Mouse (Mus musculus) myocyte (in vitro differentiated cells): ENCODE measurements at regions not wholly inside any gene's neighbourhood (a gene's known extent, or its start where the extent isn't known, plus 50 kb on each side); places are given as distances from the start of the nearest gene placed in this dataset.

ENCODE experiments used
- H3K27me3 ChIP-seq: one replicate; pipeline ENCODE4 v1.6.1; 2011; ENCODE audit not compliant: control insufficient read depth, insufficient read depth, insufficient read length
- H3K36me3 ChIP-seq: one replicate; pipeline ENCODE4 v1.6.1; 2011; ENCODE audit not compliant: control insufficient read depth, insufficient read depth
- H3K4me2 ChIP-seq: one replicate; pipeline ENCODE4 v1.6.1; 2011; ENCODE audit warnings: low read depth, control low read depth
- H3K4me3 ChIP-seq: one replicate; pipeline ENCODE4 v1.5.1; 2011; ENCODE audit warnings: mild to moderate bottlenecking, control low read depth, moderate library complexity
- H3K79me2 ChIP-seq: one replicate; pipeline ENCODE4 v1.6.1; 2011; ENCODE audit not compliant: control insufficient read depth, insufficient read depth
- H3ac ChIP-seq: one replicate; pipeline ENCODE4 v1.6.1; 2011; ENCODE audit not compliant: control insufficient read depth, insufficient read length
- CEBPB ChIP-seq: IDR thresholded peaks from 2 replicates; pipeline ENCODE4 v1.6.1; 2011; ENCODE audit warnings: mild to moderate bottlenecking, moderate library complexity; ENCODE audit not compliant: poor library complexity, insufficient read depth, severe bottlenecking
- E2F4 ChIP-seq: IDR thresholded peaks from one replicate; pipeline ENCODE4 v1.6.1; 2011; ENCODE audit warnings: mild to moderate bottlenecking, control low read depth, moderate library complexity; ENCODE audit not compliant: insufficient read depth
- MAX ChIP-seq: IDR thresholded peaks from one replicate; pipeline ENCODE4 v1.6.1; 2011; ENCODE audit warnings: low read depth, mild to moderate bottlenecking, control low read depth
- MYOD1 ChIP-seq, 3 experiments: IDR thresholded peaks; one replicate each; pipeline ENCODE4 v1.6.1; 2011; ENCODE audit warnings: control low read depth in 2 of 3, low read depth in 2 of 3, mild to moderate bottlenecking in 2 of 3, moderate library complexity in 1 of 3; ENCODE audit not compliant: insufficient read length in 2 of 3, control insufficient read depth in 1 of 3
- MYOG ChIP-seq, 3 experiments: IDR thresholded peaks; one replicate each; pipeline ENCODE4 v1.6.1; 2011; ENCODE audit warnings: control low read depth in 2 of 3, low read depth in 2 of 3, mild to moderate bottlenecking in 2 of 3; ENCODE audit not compliant: insufficient read length in 2 of 3, control insufficient read depth in 1 of 3, insufficient read depth in 1 of 3
- POLR2A ChIP-seq: IDR thresholded peaks from one replicate; pipeline ENCODE4 v1.6.1; 2011; ENCODE audit warnings: low read depth, mild to moderate bottlenecking, control low read depth, moderate library complexity; ENCODE audit not compliant: insufficient read length
- POLR2AphosphoS2 ChIP-seq: IDR thresholded peaks from one replicate; pipeline ENCODE4 v1.6.1; 2011; ENCODE audit warnings: low read depth, control low read depth; ENCODE audit not compliant: insufficient read length
- REST ChIP-seq: IDR thresholded peaks from one replicate; pipeline ENCODE4 v1.6.1; 2011; ENCODE audit warnings: mild to moderate bottlenecking, control low read depth, moderate library complexity; ENCODE audit not compliant: insufficient read depth, insufficient read length
- SRF ChIP-seq: IDR thresholded peaks from one replicate; pipeline ENCODE4 v1.6.1; 2011; ENCODE audit warnings: low read depth; ENCODE audit not compliant: control insufficient read depth, insufficient read length
- TCF12 ChIP-seq: IDR thresholded peaks from one replicate; pipeline ENCODE4 v1.6.1; 2011; ENCODE audit warnings: mild to moderate bottlenecking, control low read depth; ENCODE audit not compliant: poor library complexity, insufficient read depth, severe bottlenecking
- TCF3 ChIP-seq: IDR thresholded peaks from one replicate; pipeline ENCODE4 v1.6.1; 2011; ENCODE audit warnings: low read depth, control low read depth; ENCODE audit not compliant: insufficient read length
- USF1 ChIP-seq: IDR thresholded peaks from one replicate; pipeline ENCODE4 v1.6.1; 2011; ENCODE audit warnings: low read depth, mild to moderate bottlenecking, control low read depth, moderate library complexity

DNA sequence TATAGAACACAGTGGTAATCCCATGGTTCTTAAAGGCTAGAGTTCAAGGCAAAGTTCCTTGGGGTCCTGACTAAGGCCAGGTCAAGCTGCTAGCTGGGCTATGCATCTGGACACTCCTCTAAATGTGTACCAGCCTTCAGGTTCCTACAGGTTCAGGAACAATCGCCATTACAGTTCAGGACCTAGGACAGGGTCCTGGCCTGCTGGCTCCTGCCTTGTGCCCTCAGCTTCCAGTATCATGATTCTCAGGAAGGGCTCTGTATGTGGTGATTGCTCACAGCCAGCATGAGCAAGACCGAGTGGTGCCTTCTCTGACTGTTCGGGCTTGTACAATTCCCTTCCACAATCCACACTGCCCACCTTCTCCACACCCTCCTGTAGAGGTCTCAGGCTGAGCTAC is 311.4 kb upstream of the Zdhhc25 start:
- no peaks in the 10 kb centered on the region for H3K36me3 ChIP-seq
- no peak for TF ChIP-seq E2F4
- TF ChIP-seq TCF3 = no peak
- TF ChIP-seq TCF12 = no peak
- no peak for TF ChIP-seq SRF
- TF ChIP-seq MYOD1 (IDR thresholded peaks at IDR 0.05; ENCODE audit: control insufficient read depth in 1 of 3, insufficient read length in 2 of 3, low read depth in 2 of 3) = no peak
- TF ChIP-seq REST = peak; percentile 11
- TF ChIP-seq MYOG (IDR thresholded peaks at IDR 0.05; ENCODE audit: control insufficient read depth in 1 of 3, insufficient read depth in 1 of 3, insufficient read length in 2 of 3, low read depth in 2 of 3) = no peak
- no peak overlapping the region for H3ac ChIP-seq
- no peak overlapping the region for H3K4me3 ChIP-seq
- H3K27me3 ChIP-seq = no peaks in the 10 kb centered on the region
- H3K4me2 ChIP-seq = no peak overlapping the region
- no peaks in the 10 kb centered on the region for H3K79me2 ChIP-seq

DNA sequence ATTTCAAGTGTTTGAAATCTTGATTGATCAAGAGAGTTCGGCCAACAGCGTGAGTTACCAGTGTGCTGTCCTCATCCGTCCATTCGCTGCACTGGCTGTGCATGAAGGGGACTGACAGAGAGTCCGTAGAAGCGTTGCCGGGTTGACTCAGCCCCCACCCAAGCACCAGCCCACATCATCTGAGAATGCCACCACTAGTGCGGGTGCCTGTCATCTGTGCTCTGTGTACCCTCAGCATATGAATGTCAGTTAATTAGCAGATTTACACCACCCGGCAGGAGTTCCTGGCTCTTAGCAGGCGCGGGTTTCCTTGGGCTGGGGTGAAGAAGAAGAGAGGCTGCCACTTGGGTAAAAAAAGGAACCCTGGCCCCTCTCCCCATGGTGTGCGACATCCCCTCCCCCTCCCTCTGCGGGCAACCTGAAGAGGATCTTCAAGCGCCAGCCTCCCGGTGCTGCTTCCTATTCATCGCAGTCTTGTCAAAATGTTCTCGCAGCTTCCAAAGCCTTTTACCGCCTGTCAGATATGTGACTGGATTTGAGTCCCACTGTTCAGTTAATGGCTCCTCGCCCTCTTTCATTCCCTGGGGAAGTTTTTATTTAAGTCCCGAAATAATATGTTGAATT is 309.2 kb upstream of the Zdhhc25 start:
- TF ChIP-seq POLR2A = no peak
- TF ChIP-seq TCF3 = no peak
- TF ChIP-seq MYOG (IDR thresholded peaks at IDR 0.05; ENCODE audit: control insufficient read depth in 1 of 3, insufficient read depth in 1 of 3, insufficient read length in 2 of 3, low read depth in 2 of 3) = no peak
- no peak for TF ChIP-seq CEBPB
- no peak for TF ChIP-seq MAX
- no peak for TF ChIP-seq USF1
- TF ChIP-seq E2F4 = no peak
- no peak for TF ChIP-seq SRF
- TF ChIP-seq TCF12 = no peak
- TF ChIP-seq MYOD1 (IDR thresholded peaks at IDR 0.05; ENCODE audit: control insufficient read depth in 1 of 3, insufficient read length in 2 of 3, low read depth in 2 of 3) = no peak
- TF ChIP-seq REST = no peak
- no peak for TF ChIP-seq POLR2AphosphoS2
- no peak overlapping the region for H3ac ChIP-seq
- H3K4me2 ChIP-seq = no peak overlapping the region
- no peak overlapping the region for H3K4me3 ChIP-seq
- H3K36me3 ChIP-seq = no peaks in the 10 kb centered on the region
- no peaks in the 10 kb centered on the region for H3K79me2 ChIP-seq
- H3K27me3 ChIP-seq = no peaks in the 10 kb centered on the region

DNA sequence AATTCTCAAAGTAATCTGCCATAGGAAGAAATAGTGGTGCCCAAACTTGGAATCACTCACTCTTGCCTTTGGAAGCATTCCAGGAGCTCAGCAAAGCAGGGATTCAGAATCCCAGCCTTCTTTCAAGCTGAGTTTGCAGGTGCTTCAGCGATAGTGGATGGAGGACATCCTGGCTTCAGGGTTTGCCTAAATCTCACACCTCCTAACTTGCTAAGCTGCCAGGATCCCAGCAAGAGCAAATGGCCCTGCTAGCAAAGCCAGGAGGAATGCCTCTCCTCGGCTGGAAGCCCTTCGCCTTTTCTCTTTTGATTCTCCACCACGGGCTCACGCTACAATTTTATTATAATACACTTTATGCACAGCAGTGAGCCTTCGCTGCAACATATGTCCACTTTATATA is 301.0 kb upstream of the Zdhhc25 start:
- no peak overlapping the region for H3K4me3 ChIP-seq
- H3K4me2 ChIP-seq = no peak overlapping the region
- H3K79me2 ChIP-seq = no peaks in the 10 kb centered on the region
- H3K27me3 ChIP-seq = no peaks in the 10 kb centered on the region
- TF ChIP-seq E2F4 = no peak
- no peak for TF ChIP-seq CEBPB
- no peak for TF ChIP-seq USF1
- TF ChIP-seq POLR2A = no peak
- no peak for TF ChIP-seq MYOG (IDR thresholded peaks at IDR 0.05; ENCODE audit: control insufficient read depth in 1 of 3, insufficient read depth in 1 of 3, insufficient read length in 2 of 3, low read depth in 2 of 3)
- H3ac ChIP-seq = no peak overlapping the region
- H3K36me3 ChIP-seq = no peaks in the 10 kb centered on the region

DNA sequence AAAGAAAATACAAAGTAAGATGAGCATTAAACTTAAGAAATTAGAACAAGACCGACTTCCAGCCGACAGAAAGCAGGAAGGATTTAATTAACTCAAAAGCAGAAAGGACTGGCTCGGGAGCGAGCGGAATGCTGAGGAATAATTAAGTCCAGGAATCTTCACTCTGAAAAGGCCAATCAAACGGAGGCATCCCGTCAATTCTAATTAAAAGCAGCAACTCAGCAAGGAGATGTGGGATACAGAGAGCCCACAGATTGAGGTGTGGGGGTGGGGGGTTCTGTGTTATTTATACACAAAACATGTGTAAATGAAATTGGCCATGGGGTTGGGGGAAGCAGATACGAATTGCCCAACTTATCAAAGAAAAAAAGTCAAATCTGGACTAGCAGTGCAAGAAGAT is 288.9 kb upstream of the Zdhhc25 start:
- no peaks in the 10 kb centered on the region for H3K27me3 ChIP-seq
- no peak overlapping the region for H3K4me3 ChIP-seq
- no peak overlapping the region for H3ac ChIP-seq
- H3K79me2 ChIP-seq = no peaks in the 10 kb centered on the region
- TF ChIP-seq CEBPB = no peak
- no peak for TF ChIP-seq REST
- TF ChIP-seq MYOD1 (IDR thresholded peaks at IDR 0.05; ENCODE audit: control insufficient read depth in 1 of 3, insufficient read length in 2 of 3, low read depth in 2 of 3) = no peak
- TF ChIP-seq E2F4 = no peak
- no peak for TF ChIP-seq SRF
- no peak for TF ChIP-seq POLR2A
- TF ChIP-seq MYOG (IDR thresholded peaks at IDR 0.05; ENCODE audit: control insufficient read depth in 1 of 3, insufficient read depth in 1 of 3, insufficient read length in 2 of 3, low read depth in 2 of 3) = no peak
- TF ChIP-seq POLR2AphosphoS2 = no peak
- TF ChIP-seq USF1 = no peak
- TF ChIP-seq TCF12 = no peak
- TF ChIP-seq TCF3 = no peak
- TF ChIP-seq MAX = no peak
- H3K4me2 ChIP-seq = no peak overlapping the region
- no peaks in the 10 kb centered on the region for H3K36me3 ChIP-seq

DNA sequence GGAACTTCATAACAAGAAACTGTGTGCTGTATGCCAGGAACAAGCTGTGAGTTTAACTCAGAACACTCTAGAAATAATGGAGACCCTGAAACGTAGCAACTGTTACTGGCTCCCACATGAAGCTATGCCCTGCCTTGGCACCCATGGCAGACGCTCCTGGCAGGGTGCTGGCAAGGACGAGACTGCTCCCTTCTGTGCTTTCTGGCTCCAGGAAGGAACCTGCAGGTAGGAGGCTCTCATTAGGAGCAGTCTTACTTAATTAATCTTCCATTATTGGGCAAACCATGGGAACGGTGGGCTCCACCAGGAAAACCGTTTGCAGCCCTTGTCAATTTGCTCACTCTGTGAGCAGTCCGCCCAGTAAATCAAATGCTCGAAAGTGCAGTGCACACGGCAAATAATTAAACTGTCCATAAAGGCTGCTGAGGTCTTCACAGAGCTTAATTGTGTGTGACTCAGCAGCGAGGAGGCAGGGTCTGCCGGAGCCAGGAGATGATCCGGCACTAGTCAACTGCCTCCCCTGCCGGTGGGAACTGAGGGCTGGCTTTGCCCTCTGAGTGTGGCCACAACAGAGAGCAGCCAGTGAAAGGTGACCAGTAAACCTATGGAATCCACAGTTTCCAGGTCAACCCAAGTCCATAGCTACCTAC is 285.2 kb upstream of the Zdhhc25 start:
- no peak overlapping the region for H3K4me2 ChIP-seq
- TF ChIP-seq TCF3 (no peak), MYOD1 (IDR thresholded peaks at IDR 0.05; ENCODE audit: control insufficient read depth in 1 of 3, insufficient read length in 2 of 3, low read depth in 2 of 3) (no peak)
- no peak overlapping the region for H3K4me3 ChIP-seq
- no peaks in the 10 kb centered on the region for H3K27me3 ChIP-seq
- H3ac ChIP-seq = no peak overlapping the region
- no peaks in the 10 kb centered on the region for H3K79me2 ChIP-seq
- no peaks in the 10 kb centered on the region for H3K36me3 ChIP-seq
